Mouse (Mus musculus) small intestine, adult 2 months (tissue): ENCODE measurements around the gene Litaf.

Experiments
- CTCF ChIP-seq: fragments of 200-500 bp; IDR thresholded peaks from 2 replicates; pipeline ENCODE4 v1.5.1; 2012; ENCODE audit warnings: low read depth, mild to moderate bottlenecking, control low read depth, inconsistent platforms, low read length, moderate library complexity, mixed read lengths; ENCODE audit not compliant: insufficient replicate concordance, insufficient read length; ENCODE audit errors: extremely low read depth
- POLR2A ChIP-seq: fragments of 200-500 bp; IDR thresholded peaks from 2 replicates; pipeline ENCODE4 v1.6.1; 2012; ENCODE audit warnings: low read depth, mild to moderate bottlenecking, control low read depth, inconsistent platforms, low read length, moderate library complexity

- TF ChIP-seq CTCF (no peak), POLR2A (no peak)
These were observed 49.6 kb downstream of the Litaf start for GRCm38 (mm10) chr16:11016353-11016752.
